Mouse (Mus musculus): ENCODE data around the gene Myo5a. TPM values are rescaled to one million over a fixed set of nuclear protein-coding genes. Genes with fewer than 3 reads are reported as not detected.

Myo5a gene
- polyA plus RNA-seq, 1 experiment, result 11.1 TPM

GRCm38 (mm10) chr9:75264008-75264718, 193.3 kb downstream of the Myo5a start:
- H3K36me3 ChIP-seq (ENCODE audit: control insufficient read depth, insufficient read depth, low read length), result no peaks in the 10 kb centered on the region
- DNase-seq (ENCODE audit: low read depth in 1 of 2, low spot score in 2 of 2), result no peak
- H3K4me3 ChIP-seq (ENCODE audit: extremely low read depth, insufficient read depth, insufficient read length), result no peak overlapping the region
- WGBS, result 68% methylated on average over 3 of the region's 3 CpGs
- H3K4me1 ChIP-seq (ENCODE audit: control insufficient read depth, insufficient read depth, insufficient read length), result no peaks in the 10 kb centered on the region; the same call in 1 of the 2 replicates
- H3K27ac ChIP-seq (ENCODE audit: insufficient read depth, low read length), result no peak overlapping the region
- no peak for TF ChIP-seq POLR2A (IDR thresholded peaks at IDR 0.05; ENCODE audit: low read depth, low read length)
- TF ChIP-seq CTCF (IDR thresholded peaks at IDR 0.05; ENCODE audit: extremely low read depth, insufficient read depth, insufficient read length, insufficient replicate concordance), result no peak
- no peaks in the 10 kb centered on the region for H3K27me3 ChIP-seq (ENCODE audit: control insufficient read depth, insufficient read depth, low read length)

DNA sequence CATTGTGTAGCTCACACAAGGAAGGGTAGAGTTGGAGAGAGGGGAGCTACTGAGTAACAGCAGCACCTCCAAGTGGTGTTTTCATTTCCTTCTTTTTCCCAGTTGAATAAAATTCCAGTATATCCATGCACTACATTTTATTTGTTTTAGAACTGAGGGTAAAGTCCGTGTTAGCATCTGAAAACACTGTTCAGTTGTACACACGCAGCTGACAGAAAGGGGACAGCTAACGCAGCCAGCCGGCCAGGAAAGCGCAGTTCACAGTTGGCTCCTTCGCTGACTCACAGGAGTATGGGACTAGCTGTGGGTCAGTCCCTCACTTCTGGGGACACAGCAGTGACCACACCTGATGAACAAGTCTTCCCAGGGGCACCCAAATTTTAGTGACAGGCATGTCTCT, 196.3 kb downstream of the Myo5a start:
- Histone ChIP-seq H3K27ac (ENCODE audit: insufficient read depth, low read length) (no peak overlapping the region), H3K36me3 (ENCODE audit: control insufficient read depth, insufficient read depth, low read length) (no peaks in the 10 kb centered on the region), H3K4me3 (ENCODE audit: extremely low read depth, insufficient read depth, insufficient read length) (no peak overlapping the region), H3K4me1 (ENCODE audit: control insufficient read depth, insufficient read depth, insufficient read length) (no peaks in the 10 kb centered on the region), H3K27me3 (ENCODE audit: control insufficient read depth, insufficient read depth, low read length) (no peaks in the 10 kb centered on the region)
- TF ChIP-seq CTCF (IDR thresholded peaks at IDR 0.05; ENCODE audit: extremely low read depth, insufficient read depth, insufficient read length, insufficient replicate concordance), result no peak
- no peak for DNase-seq (ENCODE audit: low read depth in 1 of 2, low spot score in 2 of 2)
- WGBS, result 93% methylated on average over 6 of the region's 6 CpGs

DNA sequence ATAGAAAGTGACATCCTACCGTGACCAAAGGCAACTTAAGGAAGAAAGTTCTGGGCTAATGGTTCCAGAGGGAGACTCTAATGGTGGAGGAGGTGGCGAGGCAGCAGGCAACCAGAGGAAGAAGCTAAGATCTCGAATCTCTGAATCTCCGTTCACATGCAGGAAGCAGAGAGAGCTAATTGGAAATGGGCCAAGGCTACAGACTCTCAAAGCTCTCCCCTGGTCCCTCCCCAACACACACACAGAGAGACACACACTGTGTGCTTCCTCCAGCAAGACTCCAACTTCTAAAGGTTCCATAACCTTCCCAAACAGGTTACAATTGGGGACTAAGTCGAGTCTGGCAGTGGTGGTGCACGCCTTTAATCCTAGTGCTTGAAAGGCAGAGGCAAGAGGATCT, 199.6 kb downstream of the Myo5a start:
- Histone ChIP-seq H3K36me3 (ENCODE audit: control insufficient read depth, insufficient read depth, low read length) (no peaks in the 10 kb centered on the region), H3K4me1 (ENCODE audit: control insufficient read depth, insufficient read depth, insufficient read length) (no peaks in the 10 kb centered on the region), H3K27ac (ENCODE audit: insufficient read depth, low read length) (peak overlapping the region; percentile 1; the same call in 1 of the 2 replicates), H3K4me3 (ENCODE audit: extremely low read depth, insufficient read depth, insufficient read length) (no peak overlapping the region), H3K27me3 (ENCODE audit: control insufficient read depth, insufficient read depth, low read length) (no peaks in the 10 kb centered on the region)
- TF ChIP-seq CTCF (IDR thresholded peaks at IDR 0.05; ENCODE audit: extremely low read depth, insufficient read depth, insufficient read length, insufficient replicate concordance), result no peak
- no peak for TF ChIP-seq POLR2A (IDR thresholded peaks at IDR 0.05; ENCODE audit: low read depth, low read length)
- no peak for DNase-seq (ENCODE audit: low read depth in 1 of 2, low spot score in 2 of 2)
- 53% methylated on average over 6 of the region's 6 CpGs for WGBS

DNA sequence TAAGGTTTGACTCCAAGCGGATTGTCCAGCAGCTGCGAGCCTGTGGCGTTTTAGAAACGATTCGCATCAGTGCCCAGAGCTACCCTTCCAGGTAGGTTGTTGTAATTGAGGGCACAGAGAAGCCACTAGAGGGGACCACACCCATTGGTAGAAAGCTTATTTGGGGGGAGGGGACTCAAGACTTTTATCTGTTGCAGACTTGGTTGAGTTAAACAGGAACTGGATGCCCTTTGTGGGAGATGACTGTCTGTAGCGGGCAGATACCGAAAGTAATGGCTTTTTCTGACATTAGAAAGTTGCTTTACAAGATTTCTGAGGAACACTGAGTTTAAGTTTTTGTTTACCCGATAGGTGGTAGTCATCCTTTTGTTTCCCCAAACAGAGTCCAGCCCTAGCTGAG, 200.7 kb downstream of the Myo5a start:
- Histone ChIP-seq H3K27ac (ENCODE audit: insufficient read depth, low read length) (no peak overlapping the region), H3K27me3 (ENCODE audit: control insufficient read depth, insufficient read depth, low read length) (no peaks in the 10 kb centered on the region), H3K36me3 (ENCODE audit: control insufficient read depth, insufficient read depth, low read length) (no peaks in the 10 kb centered on the region), H3K4me1 (ENCODE audit: control insufficient read depth, insufficient read depth, insufficient read length) (no peaks in the 10 kb centered on the region), H3K4me3 (ENCODE audit: extremely low read depth, insufficient read depth, insufficient read length) (no peak overlapping the region)
- no peak for DNase-seq (ENCODE audit: low read depth in 1 of 2, low spot score in 2 of 2)
- TF ChIP-seq CTCF (IDR thresholded peaks at IDR 0.05; ENCODE audit: extremely low read depth, insufficient read depth, insufficient read length, insufficient replicate concordance), result no peak
- 88% methylated on average over 8 of the region's 8 CpGs for WGBS

Other genes starting within 250 kb of the Myo5a start
- gene Onecut1, start 209.1 kb upstream of the Myo5a start, polyA plus RNA-seq (2012; rRNA removed), result 0.06 and 0.09 TPM in 2 replicates
- 9.1 and 10.4 TPM in 2 replicates for gene Fam214a, start 118.1 kb upstream of the Myo5a start, polyA plus RNA-seq (2012; rRNA removed)
- gene Arpp19, start 33.4 kb upstream of the Myo5a start, polyA plus RNA-seq (2012; rRNA removed), result 4.7 and 6.1 TPM in 2 replicates
- 0.62 and 0.81 TPM in 2 replicates for gene Myo5c, start 161.0 kb downstream of the Myo5a start, polyA plus RNA-seq (2012; rRNA removed)
- 3.4 and 3.5 TPM in 2 replicates for gene Gnb5, start 235.3 kb downstream of the Myo5a start, polyA plus RNA-seq (2012; rRNA removed)

Data from spleen, adult 2 months (tissue).